In genomic region chr5:136201832-136202231, GRCm38 (mm10) we compare ENCODE assay signal across 8 mouse cellular contexts. TPM values are rescaled to one million over a fixed set of nuclear protein-coding genes. Genes with fewer than 3 reads are reported as not detected.
DNase-seq lines count a peak whose midpoint lies in the region; ATAC-seq lines count a peak whose summit lies in the region.

No protein-coding gene starts in this region.

- H3K36me3 ChIP-seq in embryonic facial prominence, embryonic 12.5 days, result peaks cover 3% of the 10 kb centered on the region
- H3K36me3 ChIP-seq in heart, embryonic 10.5 days, result peaks cover 7% of the 10 kb centered on the region
- peaks cover 3% of the 10 kb centered on the region for H3K36me3 ChIP-seq in lung, embryonic 15.5 days

- H3K4me2 ChIP-seq in embryonic facial prominence, embryonic 12.5 days (replicated peaks), result no peak overlapping the region
- no peak overlapping the region for H3K4me2 ChIP-seq in lung, embryonic 15.5 days

- H3K27me3 ChIP-seq in embryonic facial prominence, embryonic 12.5 days, result no peaks in the 10 kb centered on the region
- H3K27me3 ChIP-seq in heart, embryonic 10.5 days (ENCODE audit: insufficient read depth, poor library complexity, severe bottlenecking), result no peaks in the 10 kb centered on the region
- no peaks in the 10 kb centered on the region for H3K27me3 ChIP-seq in lung, embryonic 15.5 days

- no peaks in the 10 kb centered on the region for H3K9me3 ChIP-seq in embryonic facial prominence, embryonic 12.5 days
- peaks cover 3% of the 10 kb centered on the region; the same call in 1 of the 2 replicates for H3K9me3 ChIP-seq in heart, embryonic 10.5 days
- no peaks in the 10 kb centered on the region for H3K9me3 ChIP-seq in lung, embryonic 15.5 days

- WGBS in embryonic facial prominence, embryonic 12.5 days, result 32% methylated on average over 7 of the region's 7 CpGs
- WGBS in heart, embryonic 10.5 days, result 33% methylated on average over 7 of the region's 7 CpGs
- 35% methylated on average over 7 of the region's 7 CpGs for WGBS in lung, embryonic 15.5 days

- no peak overlapping the region for H3K9ac ChIP-seq in embryonic facial prominence, embryonic 12.5 days
- no peak overlapping the region for H3K9ac ChIP-seq in lung, embryonic 15.5 days

- H3K27ac ChIP-seq in embryonic facial prominence, embryonic 12.5 days, result no peak overlapping the region
- no peak overlapping the region for H3K27ac ChIP-seq in heart, embryonic 10.5 days
- no peak overlapping the region for H3K27ac ChIP-seq in lung, embryonic 15.5 days

- H3K4me3 ChIP-seq in embryonic facial prominence, embryonic 12.5 days, result no peak overlapping the region
- no peak overlapping the region for H3K4me3 ChIP-seq in heart, embryonic 10.5 days
- H3K4me3 ChIP-seq in lung, embryonic 15.5 days, result no peak overlapping the region

- peaks cover 6% of the 10 kb centered on the region for H3K4me1 ChIP-seq in embryonic facial prominence, embryonic 12.5 days
- H3K4me1 ChIP-seq in heart, embryonic 10.5 days, result peaks cover 12% of the 10 kb centered on the region
- peaks cover 13% of the 10 kb centered on the region for H3K4me1 ChIP-seq in lung, embryonic 15.5 days

- peak; percentile 81 for DNase-seq in ES-CJ7 (ENCODE audit: low read depth, low spot score)
- DNase-seq in adrenal gland, postnatal 25 days, result peak; percentile 54
- peak; percentile 78 for DNase-seq in heart, embryonic 10.5 days (ENCODE audit: low spot score)
- DNase-seq in kidney, postnatal 25 days, result peak; percentile 72 to 79
- peak; percentile 47 for DNase-seq in retina, adult 2 months (ENCODE audit: low read depth, low spot score)
- peak; percentile 50 for DNase-seq in yolk sac, embryonic 10.5 days (ENCODE audit: low spot score)

- peak; percentile 54; the same call in 1 of the 2 replicates for ATAC-seq in embryonic facial prominence, embryonic 12.5 days (ENCODE audit: insufficient number of reproducible peaks, insufficient read depth, low FRiP score, low TSS enrichment)
- ATAC-seq in lung, embryonic 15.5 days (ENCODE audit: borderline replicate concordance, extremely low read depth, low FRiP score, low TSS enrichment), result peak; percentile 27; the same call in 1 of the 2 replicates

RNA-seq across cellular contexts. Expression of gene Prkrip1, which starts 3.1 kb away (rescaled TPM):
- total RNA-seq in adrenal gland, postnatal 25 days (2021), result 30.6 and 35.9 TPM in 2 replicates
- polyA plus RNA-seq in embryonic facial prominence, embryonic 12.5 days (2016; fragmentation: Nextera tagmentation; extraction: Ambion mirVana), result 54.5 and 60.2 TPM in 2 replicates
- polyA plus RNA-seq in heart, embryonic 10.5 days (2016; fragmentation: Nextera tagmentation; extraction: Ambion mirVana), result 49.2 and 56.1 TPM in 2 replicates
- polyA plus RNA-seq in lung, embryonic 15.5 days (2015; fragmentation: Nextera tagmentation; extraction: Ambion mirVana), result 37.7 and 42.8 TPM in 2 replicates

RNA-seq across cellular contexts. Expression of gene Orai2, which starts 31.3 kb away (rescaled TPM):
- total RNA-seq in adrenal gland, postnatal 25 days (2021), result 1.8 and 2.5 TPM in 2 replicates
- polyA plus RNA-seq in embryonic facial prominence, embryonic 12.5 days (2016; fragmentation: Nextera tagmentation; extraction: Ambion mirVana), result 12.6 and 13.1 TPM in 2 replicates
- 2.2 and 3.3 TPM in 2 replicates for polyA plus RNA-seq in heart, embryonic 10.5 days (2016; fragmentation: Nextera tagmentation; extraction: Ambion mirVana)
- polyA plus RNA-seq in lung, embryonic 15.5 days (2015; fragmentation: Nextera tagmentation; extraction: Ambion mirVana), result 7.7 and 8.3 TPM in 2 replicates

RNA-seq across cellular contexts. Expression of gene Sh2b2, which starts 44.5 kb away (rescaled TPM):
- 14.2 and 26.8 TPM in 2 replicates for total RNA-seq in adrenal gland, postnatal 25 days (2021)
- 14.8 and 15.8 TPM in 2 replicates for polyA plus RNA-seq in embryonic facial prominence, embryonic 12.5 days (2016; fragmentation: Nextera tagmentation; extraction: Ambion mirVana)
- polyA plus RNA-seq in heart, embryonic 10.5 days (2016; fragmentation: Nextera tagmentation; extraction: Ambion mirVana), result 1.7 and 4.9 TPM in 2 replicates
- polyA plus RNA-seq in lung, embryonic 15.5 days (2015; fragmentation: Nextera tagmentation; extraction: Ambion mirVana), result 4.9 and 5.0 TPM in 2 replicates
